Mouse (Mus musculus): ENCODE data around the gene Ly6g5c.

Ly6g5c gene

DNA sequence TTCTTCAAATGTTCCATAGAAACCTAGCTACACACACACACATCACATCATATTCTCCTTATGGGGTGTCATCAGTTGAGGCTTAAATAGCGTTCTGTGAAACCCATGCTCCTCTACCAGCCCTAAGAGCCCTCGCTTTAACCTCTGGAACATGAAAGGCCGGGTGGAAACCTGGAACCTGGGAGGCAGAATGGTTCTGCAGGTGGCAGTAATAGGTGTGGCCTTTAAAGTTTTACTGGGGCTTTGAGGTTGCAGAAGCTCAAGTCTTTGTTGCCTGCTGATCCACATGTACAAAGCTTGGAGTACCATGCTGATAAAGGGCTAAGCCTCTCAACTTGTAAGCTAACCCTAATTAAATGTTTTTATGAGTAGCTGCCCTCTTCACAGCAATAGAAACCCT, 39.3 kb downstream of the Ly6g5c start:
- DNase-seq, result no peak

DNA sequence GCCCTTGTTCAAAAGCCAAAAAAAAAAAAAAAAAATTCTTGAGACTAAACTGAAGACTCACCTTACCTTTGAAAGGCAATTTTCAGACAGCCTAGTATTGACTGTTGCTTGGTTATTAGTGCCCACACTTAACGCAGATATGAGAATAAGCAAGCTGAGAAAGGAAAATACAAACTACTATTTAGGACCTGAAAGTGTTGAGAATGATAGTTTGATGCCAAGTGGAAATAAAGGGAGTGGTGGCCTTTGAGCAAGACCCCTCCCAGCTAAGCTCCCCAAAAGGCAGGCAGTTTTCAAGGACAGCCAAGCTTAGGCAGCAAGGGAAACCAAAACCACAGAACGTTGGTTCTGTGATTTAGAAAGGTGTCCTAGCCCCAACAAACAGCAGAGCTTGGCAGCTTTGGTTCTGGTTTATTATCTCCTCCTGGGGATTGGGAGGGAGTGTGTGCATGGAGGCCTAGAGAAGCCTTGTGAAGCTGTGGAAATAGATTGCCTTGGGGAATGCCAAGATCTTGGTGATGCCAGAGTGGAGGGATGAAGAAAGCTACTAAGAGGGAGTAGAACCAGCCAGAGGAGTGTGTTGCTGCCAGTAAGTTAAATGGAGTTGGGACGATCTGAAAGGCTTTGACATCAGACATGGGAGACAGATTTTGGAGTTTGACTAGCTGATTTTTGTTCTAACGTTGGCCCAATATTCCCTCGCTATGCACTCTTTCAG, 40.0 kb downstream of the Ly6g5c start:
- no peak for DNase-seq

DNA sequence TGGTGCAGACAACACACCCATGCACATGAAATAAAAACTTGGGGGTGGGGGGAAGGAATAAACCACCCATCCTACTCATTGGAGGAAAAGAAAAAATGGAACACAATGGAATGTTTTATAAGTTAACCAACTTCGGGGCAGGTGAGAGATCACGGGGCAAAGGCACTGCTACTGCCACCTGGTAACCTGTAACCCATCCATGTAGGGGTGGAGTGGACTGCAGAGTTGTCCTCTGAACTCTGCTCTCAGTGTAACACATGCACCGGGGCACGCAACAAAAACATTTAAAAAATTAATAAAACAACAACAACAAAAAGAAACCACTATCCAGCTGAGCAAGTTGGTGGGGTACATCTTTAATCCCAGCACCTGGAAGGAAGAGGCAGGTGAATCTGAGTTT, 44.0 kb downstream of the Ly6g5c start:
- DNase-seq, result no peak

DNA sequence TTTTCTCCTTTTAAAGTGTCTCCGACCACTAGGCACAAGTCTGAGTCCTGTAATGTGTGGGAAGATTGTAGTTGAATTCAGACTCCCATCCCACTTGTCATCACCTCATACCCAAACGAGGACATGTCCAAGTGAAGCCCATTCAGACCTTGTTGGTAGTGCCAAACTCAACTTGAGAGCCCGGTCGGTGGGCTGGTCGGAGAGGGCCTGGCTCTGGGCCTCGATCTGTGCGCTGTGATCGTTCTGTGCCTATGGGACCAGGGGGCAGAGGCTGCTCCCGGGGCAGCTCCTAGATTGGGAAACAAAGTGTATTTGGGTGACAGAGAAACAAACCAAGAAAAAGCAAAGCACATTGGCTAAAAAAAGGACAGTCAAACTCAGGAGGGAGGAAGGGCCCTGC, 45.0 kb downstream of the Ly6g5c start:
- DNase-seq, result no peak

DNA sequence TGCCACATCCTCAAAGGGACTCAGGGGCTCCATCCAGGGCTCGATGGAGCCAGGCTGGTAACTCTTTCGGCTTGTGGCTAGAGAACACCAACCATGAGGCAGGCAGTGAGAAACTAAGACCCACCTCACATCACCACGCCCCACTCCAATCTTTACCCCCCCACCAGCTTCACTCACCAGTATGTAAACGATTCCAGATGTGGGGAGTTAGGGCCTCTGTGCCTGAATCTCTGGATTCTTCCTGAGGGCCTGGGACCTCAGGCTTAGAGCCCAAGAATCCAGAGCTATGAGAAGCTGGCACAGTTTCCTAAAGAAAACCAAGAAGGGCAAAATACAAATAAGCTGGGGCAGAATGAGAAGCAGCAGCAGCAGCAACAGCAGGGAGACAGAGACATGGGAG, 45.9 kb downstream of the Ly6g5c start:
- DNase-seq, result no peak

DNA sequence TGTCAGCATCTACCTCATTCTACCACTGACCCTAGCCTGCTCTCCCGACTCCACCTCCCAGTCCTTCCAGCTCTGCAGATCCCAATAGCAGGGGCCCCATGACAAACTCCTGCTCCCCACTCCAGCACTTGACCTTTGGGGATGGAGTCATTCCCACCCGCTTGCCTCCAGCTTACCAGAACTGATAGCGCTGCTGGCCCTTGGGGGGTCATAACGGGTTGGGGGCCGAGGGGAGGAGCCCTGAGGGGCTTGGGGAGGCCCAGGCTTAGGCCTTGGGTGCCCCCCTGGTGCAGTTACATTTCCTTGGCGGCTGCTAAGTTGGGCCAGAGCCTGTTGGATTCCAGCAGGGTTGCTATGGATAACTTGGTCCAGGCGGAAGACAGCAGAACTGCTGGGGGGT, 46.5 kb downstream of the Ly6g5c start:
- no peak for DNase-seq

DNA sequence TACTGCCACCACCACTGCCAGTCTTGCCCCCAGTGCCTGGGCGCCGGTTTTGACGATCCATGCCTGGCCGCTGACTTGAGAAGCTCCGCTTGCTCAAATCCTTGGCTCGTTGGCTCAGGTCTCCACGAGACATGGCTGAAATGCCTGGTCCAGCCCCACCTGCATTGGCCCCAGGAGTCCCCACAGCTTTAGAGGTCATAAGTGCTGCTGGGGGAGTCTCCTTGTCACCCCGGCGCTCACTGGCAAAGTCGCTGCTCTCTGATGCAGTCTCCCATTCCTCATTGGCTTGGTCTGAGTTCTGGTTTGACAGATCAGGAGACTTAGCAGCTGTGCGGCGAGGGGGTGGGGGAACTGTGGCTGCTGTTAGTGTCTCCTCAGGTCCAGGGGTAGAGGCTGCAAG, 47.4 kb downstream of the Ly6g5c start:
- no peak for DNase-seq

DNA sequence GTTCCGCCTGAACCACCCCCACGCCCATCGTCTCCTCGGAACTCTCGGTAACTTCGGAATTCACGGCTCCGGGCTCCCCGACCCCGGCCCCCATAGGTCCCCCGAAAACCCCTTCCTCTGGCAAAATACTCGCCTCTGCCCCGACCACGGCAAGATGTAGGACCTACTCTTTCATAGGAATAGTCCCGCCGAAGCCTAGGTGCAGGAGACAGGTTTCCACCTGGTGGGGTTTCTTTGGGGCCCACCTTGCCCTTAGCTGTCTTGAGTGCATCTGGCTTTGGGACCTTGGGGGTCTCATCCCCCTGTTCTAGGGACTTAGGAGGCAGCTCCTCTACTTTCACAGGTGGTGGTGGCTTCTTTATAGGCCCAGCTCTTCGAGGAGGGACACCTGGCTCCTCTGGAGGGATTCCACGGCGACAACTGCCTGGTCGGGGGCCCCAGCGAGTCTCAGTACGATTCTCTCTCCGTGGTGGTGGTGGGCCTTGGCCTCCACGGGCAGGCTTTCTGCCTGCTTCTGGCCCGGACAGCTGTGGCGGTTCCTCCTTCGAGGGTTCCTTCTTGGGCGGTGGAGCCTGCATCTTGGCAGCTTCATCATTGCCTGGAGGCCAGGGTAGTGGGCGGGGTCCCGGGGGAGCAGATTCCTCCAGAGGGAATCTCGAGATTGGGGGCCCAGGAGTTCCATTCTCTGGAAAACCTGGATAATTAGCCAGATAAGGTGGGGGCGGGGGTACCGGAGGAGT, 48.6 kb downstream of the Ly6g5c start:
- no peak for DNase-seq

DNA sequence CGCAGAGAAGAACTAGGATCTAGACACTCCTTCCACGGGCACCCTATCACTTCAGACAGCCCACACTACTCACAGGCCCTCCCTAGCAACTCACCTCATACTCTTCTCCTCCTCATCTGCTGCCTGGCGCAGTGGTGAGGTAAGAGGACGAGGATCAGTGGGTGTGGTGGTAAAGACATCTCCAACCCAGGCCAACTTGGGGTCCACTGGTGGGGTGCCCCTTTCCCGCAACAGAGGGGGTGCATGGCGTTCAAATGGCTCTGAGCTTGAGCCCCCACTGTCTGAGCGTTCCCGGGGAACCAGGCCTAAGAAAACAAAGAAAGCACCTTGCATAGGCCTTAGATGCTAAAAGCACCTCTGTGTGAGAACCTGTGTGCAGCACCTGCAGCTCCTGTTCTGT, 49.2 kb downstream of the Ly6g5c start:
- no peak for DNase-seq

DNA sequence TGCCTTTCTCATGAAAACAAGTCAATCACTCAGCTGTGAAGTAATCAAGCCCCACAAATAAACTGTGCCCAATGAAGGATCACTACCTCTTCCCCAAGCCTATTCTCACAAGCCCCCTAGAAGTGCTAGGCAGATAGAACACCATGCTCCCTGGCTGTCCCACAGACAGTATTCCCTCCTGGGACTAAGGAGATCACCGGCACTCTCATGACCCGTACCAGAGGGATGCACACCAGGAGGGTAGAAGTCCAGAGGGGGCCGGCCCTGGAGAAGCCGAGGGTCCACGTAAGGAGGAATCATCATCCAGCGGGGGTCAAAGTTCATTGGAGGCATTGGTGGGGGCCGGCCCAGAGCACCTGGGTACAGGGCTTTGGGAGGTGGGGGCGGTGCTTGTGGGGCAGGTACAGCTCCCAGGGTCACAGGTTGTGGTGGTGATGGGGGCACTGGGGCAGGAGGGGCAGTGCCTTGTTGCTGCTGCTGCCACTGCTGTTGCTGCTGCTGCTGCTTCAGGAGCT, 49.6 kb downstream of the Ly6g5c start:
- no peak for DNase-seq

DNA sequence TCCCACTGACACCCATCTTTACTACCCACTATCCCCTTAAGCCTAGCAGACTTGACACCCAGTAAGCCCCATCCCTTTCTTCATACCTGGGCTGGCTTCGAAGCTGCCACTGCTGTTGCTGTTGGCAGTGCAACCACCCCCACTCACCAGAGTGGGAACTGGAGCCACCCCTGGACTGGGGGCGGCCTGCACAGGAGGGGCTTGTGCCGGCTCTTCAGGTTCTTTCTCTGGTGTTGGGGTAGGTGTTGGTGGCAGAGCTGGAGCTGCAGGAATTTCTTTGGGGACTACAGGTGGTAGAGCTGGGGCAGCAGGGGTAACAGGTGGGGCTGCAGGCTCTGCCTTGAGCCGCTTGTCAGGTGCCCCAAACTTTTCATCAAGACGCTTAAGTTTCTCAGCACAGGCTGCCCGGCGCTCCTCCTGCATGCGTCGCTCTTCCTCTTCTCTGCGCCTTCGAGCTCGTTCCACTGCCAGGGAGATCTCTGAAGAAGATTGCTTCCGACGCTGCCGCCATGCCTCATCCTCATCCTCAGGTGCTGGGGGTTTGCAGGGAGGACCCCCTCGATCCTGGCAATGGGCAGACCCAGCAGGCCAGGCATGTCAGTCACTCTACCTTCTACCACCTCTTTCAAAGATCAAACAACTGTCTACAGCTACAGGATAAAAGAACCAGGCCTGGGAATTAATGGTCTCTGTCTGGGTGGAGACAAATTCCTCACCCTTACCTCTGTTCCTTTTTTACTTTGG, 50.9 kb downstream of the Ly6g5c start:
- DNase-seq, result no peak

DNA sequence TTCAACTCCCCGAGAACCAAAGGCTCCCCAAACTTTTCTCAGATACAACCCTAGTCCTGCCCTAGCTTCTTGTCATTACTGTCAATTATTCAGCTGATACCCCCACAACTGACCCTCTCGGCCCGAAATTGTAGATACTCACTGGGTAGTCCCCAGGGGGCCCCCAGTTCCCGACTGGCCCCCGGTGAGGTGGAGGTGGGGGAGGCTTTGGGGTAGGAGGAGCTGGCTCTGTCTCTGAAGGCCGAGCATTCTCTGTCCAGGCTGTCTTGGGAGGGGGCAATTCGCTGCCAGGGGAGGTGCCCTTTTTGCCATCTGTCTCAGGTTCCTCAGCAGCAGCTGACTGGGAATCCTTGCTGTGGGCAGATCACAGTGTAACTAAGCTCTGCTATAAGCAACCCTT, 51.6 kb downstream of the Ly6g5c start:
- DNase-seq, result no peak

DNA sequence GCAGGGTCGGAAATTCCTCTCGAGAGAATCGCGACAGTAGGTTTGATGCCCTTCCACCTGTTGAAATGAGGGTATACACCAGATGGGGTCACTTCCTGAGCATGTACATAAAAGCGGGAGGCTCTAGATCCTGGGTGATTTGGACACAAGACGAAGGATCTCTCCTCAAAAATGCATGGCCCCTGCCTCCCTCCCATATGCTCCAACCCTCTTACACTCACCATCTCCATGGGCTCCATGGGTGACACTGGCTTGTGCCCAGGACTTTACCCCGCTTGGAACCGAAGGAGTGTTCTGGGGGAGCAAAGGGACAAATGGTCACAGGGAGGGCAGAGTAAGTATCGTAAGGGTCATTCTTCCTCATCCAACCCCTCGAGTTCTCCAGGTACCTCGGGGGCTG, 53.3 kb downstream of the Ly6g5c start:
- no peak for DNase-seq

Data from B cell, adult 2 months (primary cell).